8 mouse cellular contexts compared by ENCODE assay signal in the genomic region with DNA sequence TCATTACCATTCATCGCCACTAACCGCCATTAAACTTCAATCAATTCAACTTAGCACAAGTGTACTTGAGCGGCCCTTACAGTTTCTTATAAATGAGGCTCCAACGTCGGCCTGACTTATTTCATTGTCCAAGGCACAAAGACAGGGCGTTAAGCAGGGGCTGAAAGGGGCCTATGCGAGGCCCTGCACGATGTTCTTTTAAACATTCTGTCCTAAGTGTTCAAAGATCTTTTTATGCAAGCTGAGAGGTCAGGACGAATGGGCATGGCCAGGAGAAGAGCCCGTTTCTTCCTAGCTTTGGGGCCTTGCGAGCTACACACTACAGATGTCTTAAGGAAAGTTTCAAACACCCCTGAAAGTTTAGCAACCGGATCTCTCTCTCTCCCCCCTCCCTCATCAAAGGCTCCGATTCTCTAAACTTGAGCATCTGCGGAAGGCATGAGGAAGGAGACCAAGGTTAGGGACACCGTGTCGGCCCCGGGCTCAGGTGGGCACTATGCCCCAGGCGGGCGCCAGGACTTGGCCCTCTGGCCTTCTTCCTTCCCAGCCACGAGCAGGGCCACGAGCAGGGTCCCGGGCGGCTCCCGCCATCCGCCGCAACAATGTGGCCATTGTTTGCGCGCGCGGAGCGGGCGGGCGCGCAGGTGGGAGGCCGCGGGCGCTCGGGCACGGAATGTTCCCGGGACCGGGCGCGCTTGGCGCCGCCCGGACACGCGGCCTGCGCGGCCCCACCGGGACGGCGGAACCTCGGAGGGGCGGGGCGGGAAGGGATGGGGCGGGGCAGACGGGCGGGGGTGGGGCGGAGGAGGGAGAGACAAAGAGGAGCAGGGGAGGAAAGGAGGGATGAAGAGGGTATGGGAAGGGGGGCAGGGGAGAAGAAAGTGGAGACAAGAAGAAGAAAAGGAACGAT. TPM values are rescaled to one million over a fixed set of nuclear protein-coding genes. Genes with fewer than 3 reads are reported as not detected.
DNase-seq lines count a peak whose midpoint lies in the region; ATAC-seq lines count a peak whose summit lies in the region.

No protein-coding gene starts in this region.

- no peaks in the 10 kb centered on the region for H3K27me3 ChIP-seq in embryonic facial prominence, embryonic 14.5 days (replicated peaks; ENCODE audit: control insufficient read depth, insufficient read depth, low read length)

- peak overlapping the region; percentile 93 for H3K27ac ChIP-seq in embryonic facial prominence, embryonic 14.5 days (replicated peaks; ENCODE audit: low read depth, low read length)

- 3% methylated on average over 53 of the region's 61 CpGs for WGBS in embryonic facial prominence, embryonic 14.5 days

- DNase-seq in thymus, postnatal 14 days: peak; percentile 13
- no peak for DNase-seq in thymus, postnatal 10 days (ENCODE audit: low spot score in 2 of 2)
- DNase-seq in embryonic facial prominence, embryonic 14.5 days (ENCODE audit: low spot score): no peak
- DNase-seq in heart, postnatal 14 days: peak; percentile 40 to 63
- DNase-seq in layer of hippocampus, adult 9-11 months: peak; percentile 31
- DNase-seq in lung, postnatal 4 days: peak; percentile 26 to 57
- DNase-seq in testis, postnatal 14 days (ENCODE audit: low spot score): peak; percentile 74
- no peak for DNase-seq in frontal cortex, postnatal 14 days (ENCODE audit: low spot score in 2 of 2)

- 0 out of 2 replicates have a peak, but pooled peaks cover 3% of the 10 kb centered on the region for H3K36me3 ChIP-seq in embryonic facial prominence, embryonic 14.5 days (ENCODE audit: control insufficient read depth, insufficient read depth, low read length)

- ATAC-seq in embryonic facial prominence, embryonic 14.5 days (ENCODE audit: low read depth): peak; percentile 35

- H3K4me3 ChIP-seq in embryonic facial prominence, embryonic 14.5 days (ENCODE audit: low read depth, low read length): peak overlapping the region; percentile 56

- peaks cover 42% of the 10 kb centered on the region for H3K4me1 ChIP-seq in embryonic facial prominence, embryonic 14.5 days (ENCODE audit: control insufficient read depth, insufficient read depth, low read length)

- H3K9ac ChIP-seq in embryonic facial prominence, embryonic 14.5 days (ENCODE audit: low read depth, low read length): peak overlapping the region; percentile 82

- no peaks in the 10 kb centered on the region for H3K9me3 ChIP-seq in embryonic facial prominence, embryonic 14.5 days (ENCODE audit: control insufficient read depth, low read length)

- H3K4me2 ChIP-seq in embryonic facial prominence, embryonic 14.5 days (ENCODE audit: low read depth, low read length): peak overlapping the region; percentile 90

- intact Hi-C loops in heart, postnatal 14 days (cut with DNase I): no loop called here

RNA-seq across cellular contexts. Expression of a gene that starts 5.7 kb away (rescaled TPM):
- polyA plus RNA-seq in embryonic facial prominence, embryonic 14.5 days (2014; fragmentation: Nextera tagmentation; extraction: Ambion mirVana): 14.7 and 15.1 TPM in 2 replicates
- 1 to 10 TPM; 1.7 to 2.1 TPM for total RNA-seq in heart, postnatal 14 days (2021)

Comparison
In these comparisons a context has a peak if more than half of its experiments do, and no peak if none do; other contexts are left out.
1. DNase-seq: peak in thymus, postnatal 14 days (single experiment), heart, postnatal 14 days (2 of 2), layer of hippocampus, adult 9-11 months (single experiment), lung, postnatal 4 days (2 of 2) and testis, postnatal 14 days (single experiment); none in thymus, postnatal 10 days (0 of 2), embryonic facial prominence, embryonic 14.5 days (single experiment) and frontal cortex, postnatal 14 days (0 of 2).